Mouse (Mus musculus) limb, embryonic 11.5 days (tissue): ENCODE results near the gene Fam213b. TPM values are rescaled to one million over a fixed set of nuclear protein-coding genes. Genes with fewer than 3 reads are reported as not detected.

ENCODE experiments used
- ATAC-seq: fragments of 200-750 bp; cut with Nextera tagmentation; 2 replicates; pipeline ENCODE4 v1.8.0; 2017; ENCODE audit warnings: low read depth; ENCODE audit not compliant: insufficient number of reproducible peaks, low FRiP score, low TSS enrichment
- DNase-seq: peaks from one replicate; pipeline ENCODE4 v3.0.0-alpha.2; 2015; ENCODE audit warnings: low spot score
- H3K27ac ChIP-seq: fragments of 300-500 bp; sonication (generic); replicated peaks from 2 replicates; pipeline ENCODE4 v1.5.1; 2014; ENCODE audit warnings: low read depth, mild to moderate bottlenecking, low read length
- H3K27me3 ChIP-seq: fragments of 300-500 bp; sonication (generic); 2 replicates; pipeline ENCODE4 v1.6.1; 2014; ENCODE audit warnings: mild to moderate bottlenecking, low read length, mixed read lengths; ENCODE audit not compliant: control insufficient read depth, insufficient read depth
- H3K36me3 ChIP-seq: fragments of 300-500 bp; sonication (generic); 2 replicates; pipeline ENCODE4 v1.6.1; 2014; ENCODE audit warnings: mild to moderate bottlenecking, low read length, moderate library complexity, mixed read lengths; ENCODE audit not compliant: control insufficient read depth, insufficient read depth
- H3K4me1 ChIP-seq: fragments of 300-500 bp; sonication (generic); 2 replicates; pipeline ENCODE4 v1.6.1; 2014; ENCODE audit warnings: low read length, mixed read lengths; ENCODE audit not compliant: control insufficient read depth, insufficient read depth
- H3K4me2 ChIP-seq: fragments of 300-500 bp; sonication (generic); 2 replicates; pipeline ENCODE4 v1.6.1; 2014; ENCODE audit warnings: low read depth, mild to moderate bottlenecking, moderate library complexity; ENCODE audit not compliant: severe bottlenecking
- H3K4me3 ChIP-seq: fragments of 300-500 bp; sonication (generic); 2 replicates; pipeline ENCODE4 v1.5.1; 2014; ENCODE audit warnings: low read depth, low read length
- H3K9ac ChIP-seq: fragments of 300-500 bp; sonication (generic); 2 replicates; pipeline ENCODE4 v1.6.1; 2014; ENCODE audit warnings: mild to moderate bottlenecking, low read length
- H3K9me3 ChIP-seq: fragments of 300-500 bp; sonication (generic); 2 replicates; pipeline ENCODE4 v1.6.1; 2016; ENCODE audit warnings: low read length; ENCODE audit not compliant: control insufficient read depth
- WGBS: fragments of 180-500 bp; shearing (Covaris S2); extraction: QIAGEN DNeasy Blood & Tissue Kit; methylation state at CpG from one replicate; pipeline ENCODE4 v1.1.7; 2014; 5-methylcytosine and 5-hydroxymethylcytosine counted together
- polyA plus RNA-seq: library from polyadenylated mRNA; unstranded; fragments of >200 nt; fragmentation: Nextera tagmentation; extraction: Ambion mirVana; gene quantifications from 2 replicates; pipeline ENCODE4 v1.2.1, GENCODE M21; 2014

The Fam213b gene
- polyA plus RNA-seq, result 37.4 and 41.9 TPM in 2 replicates

- Histone ChIP-seq H3K9ac (peak within 1 kb of the TSS; percentile 59), H3K4me2 (peak within 1 kb of the TSS; percentile 80), H3K27ac (0 out of 2 replicates have a peak within 1 kb of the TSS, but pooled peaks have one; percentile 45), H3K4me1 (peaks cover 11% of the 10 kb centered on the region), H3K36me3 (no peaks in the 10 kb centered on the region), H3K4me3 (peak within 1 kb of the TSS; percentile 49), H3K9me3 (no peaks in the 10 kb centered on the region), H3K27me3 (no peaks in the 10 kb centered on the region)
- DNase-seq (peak; percentile 89), ATAC-seq (peak; percentile 94)
- WGBS, result 3% methylated on average over 43 of the region's 43 CpGs
Measured at GRCm38 (mm10) chr4:154898506-154899446, at the start of gene Fam213b. Fam213b (minus strand) TSS chr4:154899135.

- Histone ChIP-seq H3K4me3 (no peak overlapping the region), H3K36me3 (no peaks in the 10 kb centered on the region), H3K27ac (no peak overlapping the region), H3K9ac (no peak overlapping the region), H3K4me2 (no peak overlapping the region), H3K4me1 (peaks cover 6% of the 10 kb centered on the region), H3K27me3 (peaks cover 45% of the 10 kb centered on the region), H3K9me3 (no peaks in the 10 kb centered on the region)
- ATAC-seq (no peak), DNase-seq (no peak)
- 65% methylated on average over 14 of the region's 14 CpGs for WGBS
Measured at GRCm38 (mm10) chr4:154948066-154948939, 49.4 kb upstream of the Fam213b start.

GRCm38 (mm10) chr4:154946319-154946718, 47.4 kb upstream of the Fam213b start:
- H3K27me3 ChIP-seq, result peaks cover 25% of the 10 kb centered on the region
- no peak overlapping the region; the same call in 1 of the 2 replicates for H3K4me3 ChIP-seq
- WGBS, result under 1% methylated on average over 8 of the region's 8 CpGs
- no peak overlapping the region for H3K9ac ChIP-seq
- peaks cover 2% of the 10 kb centered on the region; the same call in 1 of the 2 replicates for H3K4me1 ChIP-seq
- DNase-seq (peak; percentile 78), ATAC-seq (peak; percentile 84)
- H3K36me3 ChIP-seq, result no peaks in the 10 kb centered on the region
- H3K9me3 ChIP-seq, result no peaks in the 10 kb centered on the region
- H3K27ac ChIP-seq, result no peak overlapping the region
- H3K4me2 ChIP-seq, result peak overlapping the region; percentile 29

DNA sequence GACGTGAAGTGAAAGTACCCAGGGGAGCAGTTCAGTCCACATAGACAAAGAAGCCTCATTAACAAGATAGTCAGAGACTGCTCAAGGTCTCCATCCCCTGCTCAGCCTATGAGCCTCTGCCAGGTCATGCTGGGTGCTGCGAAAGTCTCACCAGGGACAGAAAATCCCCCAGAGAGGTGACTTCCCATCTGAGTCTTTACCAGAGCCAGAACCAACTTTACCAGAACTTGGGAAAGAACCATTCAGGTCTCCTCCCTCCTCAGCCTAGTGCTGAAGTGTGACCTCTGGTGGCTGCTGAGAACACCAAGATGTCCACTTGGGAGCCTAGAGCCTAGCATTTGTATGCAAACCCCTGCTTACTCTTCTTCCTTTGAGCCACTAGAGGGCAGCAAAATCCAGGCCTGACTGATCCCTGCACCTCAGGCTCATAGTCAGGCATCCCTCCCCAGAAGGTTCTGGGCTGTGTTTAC, 45.2 kb upstream of the Fam213b start:
- WGBS, result 15% methylated on average over 2 of the region's 2 CpGs
- peak; percentile 79 for DNase-seq

DNA sequence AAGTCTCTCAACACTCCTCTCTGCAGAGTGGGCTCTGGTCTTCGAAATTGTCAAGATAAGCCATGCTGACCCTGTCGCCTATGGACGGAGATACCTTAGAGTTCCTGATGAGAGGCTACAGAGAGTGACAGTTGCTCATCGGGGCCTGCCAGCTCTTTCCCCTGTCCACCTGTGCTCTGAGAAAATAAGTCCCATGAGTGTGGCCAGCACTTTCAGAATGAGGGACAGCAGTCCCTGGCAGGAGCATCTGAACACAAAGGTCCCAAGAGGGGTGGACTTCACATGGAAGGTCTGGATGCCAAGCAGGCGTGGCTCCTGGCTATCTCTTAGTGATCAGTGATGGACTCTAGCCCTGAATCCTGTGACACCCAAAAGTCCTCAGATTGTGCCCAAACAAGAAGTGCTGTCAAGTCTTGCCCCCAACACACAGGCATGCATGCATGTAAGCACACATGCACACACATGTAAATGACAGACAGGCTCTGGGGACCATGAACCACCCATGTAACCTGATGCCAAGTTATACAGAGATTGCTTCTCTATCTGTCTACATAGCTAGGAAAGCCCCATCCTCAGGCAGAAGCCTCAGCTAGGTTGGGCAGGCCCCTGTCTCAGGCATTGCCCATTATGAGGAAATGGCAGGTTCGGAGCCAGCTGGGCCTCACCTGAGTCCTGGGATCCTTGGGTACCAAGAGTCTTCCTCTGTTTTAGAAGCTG, 44.5 kb upstream of the Fam213b start:
- no peak for DNase-seq
- H3K9ac ChIP-seq, result no peak overlapping the region
- peaks cover 3% of the 10 kb centered on the region for H3K27me3 ChIP-seq
- H3K27ac ChIP-seq, result no peak overlapping the region
- no peaks in the 10 kb centered on the region for H3K36me3 ChIP-seq
- no peak overlapping the region for H3K4me2 ChIP-seq
- no peak overlapping the region for H3K4me3 ChIP-seq
- WGBS, result 87% methylated on average over 6 of the region's 6 CpGs
- H3K4me1 ChIP-seq, result peaks cover 2% of the 10 kb centered on the region; the same call in 1 of the 2 replicates
- no peak for ATAC-seq
- H3K9me3 ChIP-seq, result no peaks in the 10 kb centered on the region

More for the DNA sequence above, 45.2 kb upstream of the Fam213b start:
- Histone ChIP-seq H3K4me1 (peaks cover 2% of the 10 kb centered on the region; the same call in 1 of the 2 replicates), H3K4me3 (no peak overlapping the region), H3K9me3 (no peaks in the 10 kb centered on the region), H3K9ac (no peak overlapping the region), H3K27ac (no peak overlapping the region), H3K36me3 (no peaks in the 10 kb centered on the region), H3K27me3 (peaks cover 10% of the 10 kb centered on the region), H3K4me2 (no peak overlapping the region)
- peak; percentile 75; the same call in 1 of the 2 replicates for ATAC-seq

- Histone ChIP-seq H3K9ac (no peak overlapping the region), H3K27me3 (no peaks in the 10 kb centered on the region), H3K4me3 (no peak overlapping the region), H3K4me2 (no peak overlapping the region), H3K27ac (no peak overlapping the region), H3K36me3 (no peaks in the 10 kb centered on the region), H3K4me1 (peaks cover 2% of the 10 kb centered on the region; the same call in 1 of the 2 replicates), H3K9me3 (no peaks in the 10 kb centered on the region)
- 91% methylated on average over 10 of the region's 10 CpGs for WGBS
- ATAC-seq, result no peak
- no peak for DNase-seq
Measured at GRCm38 (mm10) chr4:154942632-154943322, 43.8 kb upstream of the Fam213b start.

DNA sequence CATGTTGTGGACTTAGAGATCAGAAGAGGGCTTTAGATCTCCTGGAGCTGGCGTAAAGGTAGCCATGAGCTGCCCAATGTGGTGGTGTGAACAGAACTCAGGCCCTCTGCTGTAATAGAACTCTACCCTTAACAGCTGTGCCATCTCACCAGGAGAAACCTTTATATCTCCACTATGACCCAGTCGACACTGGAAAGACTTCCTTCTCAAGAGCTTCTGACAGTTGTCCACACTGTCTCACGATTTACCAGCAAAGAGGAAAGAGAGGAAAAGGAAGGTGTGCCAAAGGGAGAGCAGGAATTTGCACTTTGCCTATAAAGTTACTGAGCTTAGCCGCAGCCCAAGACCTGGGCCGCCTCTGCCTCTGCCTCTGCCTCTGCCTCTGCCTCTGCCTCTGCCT, 42.9 kb upstream of the Fam213b start:
- DNase-seq, result no peak
- H3K27me3 ChIP-seq, result no peaks in the 10 kb centered on the region
- no peaks in the 10 kb centered on the region for H3K36me3 ChIP-seq

More for the DNA sequence above, 42.9 kb upstream of the Fam213b start:
- H3K4me2 ChIP-seq, result no peak overlapping the region
- no peak overlapping the region for H3K9ac ChIP-seq
- WGBS, result 91% methylated on average over 5 of the region's 5 CpGs
- no peak overlapping the region for H3K4me3 ChIP-seq
- ATAC-seq, result no peak
- H3K9me3 ChIP-seq, result no peaks in the 10 kb centered on the region
- no peak overlapping the region for H3K27ac ChIP-seq
- peaks cover 2% of the 10 kb centered on the region; the same call in 1 of the 2 replicates for H3K4me1 ChIP-seq
